Mouse (Mus musculus) adrenal gland, postnatal 25 days (tissue): ENCODE results near the gene 4931406P16Rik. TPM values are rescaled to one million over a fixed set of nuclear protein-coding genes. Genes with fewer than 3 reads are reported as not detected.

Experiments
- DNase-seq: peaks from one replicate; pipeline ENCODE4 v3.0.0; 2021; ENCODE audit warnings: mixed read lengths
- total RNA-seq: library from RNA; stranded (reverse); gene quantifications from 2 replicates; pipeline ENCODE4 v1.2.3, GENCODE M21; 2021

Gene 4931406P16Rik
- total RNA-seq, 1 experiment from 2014 or later = 61.2 TPM

GRCm38 (mm10) chr7:34309186-34309764, 4.1 kb downstream of the 4931406P16Rik start:
- DNase-seq = no peak

GRCm38 (mm10) chr7:34308586-34308985, 4.8 kb downstream of the 4931406P16Rik start:
- no peak for DNase-seq

DNA sequence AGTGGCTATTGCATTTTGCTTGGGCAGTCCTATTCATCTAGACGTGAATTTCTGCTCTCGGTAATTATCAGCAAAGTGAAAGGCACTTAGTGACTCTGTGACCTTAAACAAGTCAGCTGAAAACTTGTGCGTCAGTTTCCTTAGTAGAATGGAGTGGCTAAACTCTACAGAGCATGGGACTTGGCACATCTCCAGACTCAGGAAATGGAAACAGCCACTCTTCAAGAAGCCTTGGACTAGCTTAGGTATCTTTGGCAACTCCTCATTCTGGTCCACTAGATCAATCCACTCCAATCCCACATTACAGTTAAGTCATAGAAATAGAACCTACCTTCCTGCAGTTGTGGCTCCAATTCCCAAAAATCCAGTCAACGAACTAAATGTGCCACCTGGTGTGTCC, 7.9 kb downstream of the 4931406P16Rik start:
- no peak for DNase-seq

DNA sequence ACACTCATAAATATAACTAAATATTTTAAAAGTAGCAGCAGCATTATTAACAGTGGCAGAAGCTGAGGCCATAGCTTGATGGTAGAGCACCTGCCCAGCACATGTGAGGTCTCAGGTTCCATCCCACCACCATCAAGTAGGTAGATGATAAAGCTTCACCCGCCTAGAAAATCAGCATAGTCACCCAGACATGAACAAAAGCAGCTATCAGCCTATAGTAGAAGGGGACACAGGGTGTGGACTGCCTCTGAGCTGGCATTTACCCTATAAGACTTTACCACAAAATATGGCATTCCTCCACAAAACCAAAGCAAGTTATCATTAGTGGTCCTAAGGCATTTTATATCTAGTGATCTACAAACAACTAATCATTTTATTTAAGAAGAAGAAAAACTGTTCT, 10.7 kb downstream of the 4931406P16Rik start:
- no peak for DNase-seq

GRCm38 (mm10) chr7:34301952-34302351, 11.4 kb downstream of the 4931406P16Rik start:
- DNase-seq = no peak

- DNase-seq = no peak
Measured at GRCm38 (mm10) chr7:34298818-34299217, 14.5 kb downstream of the 4931406P16Rik start.

- no peak for DNase-seq
Measured at GRCm38 (mm10) chr7:34296124-34296523, 17.2 kb downstream of the 4931406P16Rik start.

- peak; percentile 17 for DNase-seq
Measured at GRCm38 (mm10) chr7:34292633-34293032, 20.7 kb downstream of the 4931406P16Rik start.

GRCm38 (mm10) chr7:34291265-34291664, 22.1 kb downstream of the 4931406P16Rik start:
- no peak for DNase-seq

- DNase-seq = no peak
Measured at GRCm38 (mm10) chr7:34290450-34291151, 22.8 kb downstream of the 4931406P16Rik start.

DNA sequence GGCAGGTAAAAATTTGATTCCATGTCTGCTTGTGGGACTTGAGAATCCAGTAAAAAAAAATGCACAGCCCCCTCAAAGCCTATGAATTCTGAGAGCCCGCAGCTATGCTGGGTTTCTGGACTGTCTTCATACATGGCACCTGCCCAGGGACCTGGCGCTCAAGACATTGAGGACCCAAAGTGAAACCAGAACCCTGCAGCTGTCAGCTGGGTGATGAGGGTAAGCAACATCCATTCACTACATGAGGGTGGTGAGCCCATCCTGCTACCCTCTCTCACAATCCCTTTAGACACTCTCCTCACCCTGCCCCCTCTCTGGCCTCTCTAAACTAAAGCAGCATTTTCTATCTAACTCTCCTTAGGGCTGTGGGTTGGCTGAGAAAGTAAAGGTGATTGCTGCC, 35.7 kb downstream of the 4931406P16Rik start:
- no peak for DNase-seq

DNA sequence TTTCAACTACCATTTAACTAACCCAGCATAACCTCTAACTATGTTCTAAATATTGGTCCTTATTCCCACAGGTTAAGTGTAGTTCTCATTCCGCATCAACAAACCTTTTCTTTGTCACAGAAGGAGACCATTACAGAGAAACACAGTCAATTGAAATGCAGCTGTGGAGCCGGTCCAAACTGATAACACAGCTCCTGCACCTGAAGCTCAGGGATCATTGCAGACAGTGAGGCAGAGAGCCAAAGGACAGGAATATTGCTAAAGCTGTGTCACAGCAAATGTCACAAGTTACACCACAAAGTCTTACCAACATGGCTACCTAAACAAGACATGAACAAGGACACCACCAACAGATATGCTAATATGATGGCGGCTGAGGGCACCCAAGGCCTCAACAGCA, 37.3 kb downstream of the 4931406P16Rik start:
- no peak for DNase-seq

DNA sequence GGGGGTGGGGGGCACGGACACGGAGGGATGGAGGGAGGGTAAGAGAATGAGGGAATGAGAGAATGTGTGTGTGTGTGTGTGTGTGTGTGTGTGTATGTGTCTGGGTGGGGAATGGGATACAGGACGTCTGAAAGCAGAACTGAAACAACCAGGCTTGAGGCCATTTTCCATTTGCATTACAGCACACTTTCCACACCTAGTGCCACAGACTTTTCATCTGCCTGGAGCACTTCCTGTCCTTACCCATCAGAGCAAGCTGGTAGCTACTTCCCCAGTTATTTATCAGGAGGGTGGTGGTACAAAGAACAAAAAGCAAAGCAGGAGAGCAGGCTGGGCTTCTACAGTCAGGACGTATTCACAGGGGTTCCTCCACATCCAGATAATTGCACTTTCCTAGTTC, 40.9 kb downstream of the 4931406P16Rik start:
- DNase-seq = no peak

DNA sequence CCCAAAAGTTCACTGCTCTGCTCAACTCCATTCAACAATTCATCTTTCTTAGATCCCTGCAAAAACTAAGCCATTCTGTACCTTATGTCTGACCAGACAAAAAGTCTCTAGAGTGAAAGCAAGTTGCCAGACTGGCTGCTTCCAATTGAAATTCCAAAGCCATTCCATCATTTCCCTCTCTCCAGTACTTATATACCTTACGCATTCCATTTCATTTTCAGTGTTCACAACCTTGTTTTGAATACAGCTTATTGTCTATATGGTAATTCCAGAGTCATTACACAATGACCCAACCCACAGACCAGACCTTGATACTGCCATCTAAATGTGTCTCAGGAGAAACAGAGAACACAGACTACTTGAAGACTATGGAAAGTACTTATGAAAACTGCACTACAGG, 44.9 kb downstream of the 4931406P16Rik start:
- DNase-seq = no peak

DNA sequence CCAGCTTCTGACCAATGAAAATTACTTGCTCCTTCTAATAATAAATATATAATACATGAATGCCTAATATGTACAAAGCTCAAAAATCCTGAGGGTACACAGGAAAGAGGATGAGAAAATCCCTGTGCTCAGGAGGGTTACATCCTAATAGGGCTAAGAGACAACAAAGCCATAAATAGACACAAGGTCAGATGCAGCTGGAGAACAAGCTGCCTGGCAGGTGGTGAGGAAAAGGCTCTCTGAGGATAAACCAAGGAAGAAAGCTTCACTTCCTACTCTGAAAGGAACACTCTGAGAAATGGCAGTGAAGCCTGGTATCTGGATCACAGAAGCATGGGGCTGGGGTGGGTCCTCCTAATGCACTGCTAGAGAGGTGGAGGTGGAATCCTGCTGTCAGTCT, 46.9 kb downstream of the 4931406P16Rik start:
- DNase-seq = no peak

GRCm38 (mm10) chr7:34265876-34266346, 47.4 kb downstream of the 4931406P16Rik start:
- DNase-seq = peak; percentile 41

- DNase-seq = no peak
Measured at GRCm38 (mm10) chr7:34263437-34263836, 49.9 kb downstream of the 4931406P16Rik start.

DNA sequence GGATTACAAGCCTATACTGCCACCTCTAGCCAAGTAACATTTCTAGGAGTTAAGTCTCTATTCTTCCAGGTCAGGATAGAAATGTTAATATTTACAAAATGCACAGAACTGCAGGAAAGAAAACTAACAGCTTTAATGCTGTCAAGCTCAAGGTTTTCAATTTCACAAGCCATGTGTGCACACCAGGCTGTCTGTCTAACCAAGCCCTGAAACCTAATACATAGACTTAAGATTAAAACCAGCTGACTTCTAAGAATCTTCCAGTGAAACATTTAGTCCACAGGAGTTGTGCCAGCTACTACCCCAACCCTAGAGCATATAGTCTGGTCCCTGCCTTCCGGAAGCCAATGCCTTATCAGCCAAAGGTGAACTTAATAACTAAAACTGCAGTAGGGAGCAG, 54.9 kb downstream of the 4931406P16Rik start:
- DNase-seq = no peak

GRCm38 (mm10) chr7:34257279-34257678, 56.1 kb downstream of the 4931406P16Rik start:
- no peak for DNase-seq

DNA sequence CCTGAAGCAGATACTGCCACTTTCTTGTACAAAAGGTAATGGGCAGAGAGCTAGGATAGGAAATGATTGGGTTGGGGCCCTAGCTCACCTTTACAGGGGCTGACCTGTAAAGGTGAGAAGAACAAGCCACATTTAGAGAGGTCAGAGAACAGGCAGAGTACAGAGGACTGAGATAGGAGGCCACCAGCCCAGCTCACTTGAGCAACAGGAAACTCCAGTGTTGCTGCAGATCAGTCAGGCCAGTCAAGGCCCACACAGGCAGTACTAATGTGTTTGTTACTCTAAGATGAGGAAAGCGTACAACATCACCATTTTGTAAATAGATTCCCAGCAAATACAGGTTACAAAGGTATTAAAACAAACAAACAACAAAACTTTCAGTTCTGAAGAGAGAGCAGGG, 57.4 kb downstream of the 4931406P16Rik start:
- no peak for DNase-seq

GRCm38 (mm10) chr7:34255137-34255536, 58.2 kb downstream of the 4931406P16Rik start:
- DNase-seq = no peak

- no peak for DNase-seq
Measured at GRCm38 (mm10) chr7:34252030-34252429, 61.3 kb downstream of the 4931406P16Rik start.

GRCm38 (mm10) chr7:34250738-34251137, 62.6 kb downstream of the 4931406P16Rik start, which contains the start of gene Gm6096:
Gene Gm6096 (plus strand): TSS chr7:34251038.
- no peak for DNase-seq
